Mouse (Mus musculus) olfactory bulb, adult 2 months (tissue): ENCODE data around the gene Upk3b.

Source experiments
- CTCF ChIP-seq: fragments of 200-500 bp; IDR thresholded peaks from 2 replicates; pipeline ENCODE4 v1.5.1; 2012; ENCODE audit warnings: low read depth, mild to moderate bottlenecking, low read length, moderate library complexity; ENCODE audit not compliant: insufficient read depth
- POLR2A ChIP-seq: fragments of 200-500 bp; IDR thresholded peaks from 2 replicates; pipeline ENCODE4 v1.6.1; 2012; ENCODE audit warnings: mild to moderate bottlenecking, low read depth, low read length, moderate library complexity; ENCODE audit not compliant: insufficient read depth

DNA sequence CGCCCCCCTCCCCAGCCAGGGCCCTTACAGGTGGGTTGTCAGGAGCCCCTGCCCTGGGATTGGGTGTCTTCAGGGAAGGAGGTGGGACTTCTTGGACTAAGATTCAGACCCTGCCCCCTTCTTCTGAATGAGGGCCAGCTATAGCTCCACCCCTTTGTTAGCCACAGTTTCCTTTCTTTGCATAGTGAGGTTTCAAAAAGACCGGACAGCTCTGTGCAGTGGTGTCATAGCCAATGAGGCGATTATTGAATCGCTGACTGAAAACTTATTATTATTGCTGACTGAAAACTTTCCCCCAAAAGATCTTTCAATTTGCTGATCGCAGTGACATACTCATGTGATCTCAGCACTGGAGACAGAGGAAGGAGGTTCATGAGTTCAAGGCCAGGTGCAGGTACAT is 1.9 kb downstream of the Upk3b start:
- TF ChIP-seq POLR2A (no peak), CTCF (no peak)
